Mouse (Mus musculus) CH12.LX (cell line): ENCODE measurements around the gene Gpr157. TPM values are rescaled to one million over a fixed set of nuclear protein-coding genes. Genes with fewer than 3 reads are reported as not detected.

Source experiments
- DNase-seq: peaks from one replicate; pipeline ENCODE4 v3.0.0-alpha.2; 2013; ENCODE audit errors: extremely low read depth
- H3K27ac ChIP-seq: 2 replicates; pipeline ENCODE4 v1.5.1; 2012; ENCODE audit warnings: low read depth, mild to moderate bottlenecking, control low read depth, moderate library complexity; ENCODE audit not compliant: insufficient read depth
- H3K27me3 ChIP-seq: replicated peaks from 2 replicates; pipeline ENCODE3; 2012; ENCODE audit warnings: inconsistent platforms
- H3K36me3 ChIP-seq, 2 experiments: replicated peaks in 1 of 2; 2 replicates each; pipeline versions ENCODE3 to v1.6.1; 2012; ENCODE audit warnings: inconsistent platforms in 1 of 2, low read length in 1 of 2, mild to moderate bottlenecking in 1 of 2, mixed read lengths in 1 of 2, moderate library complexity in 1 of 2; ENCODE audit not compliant: control insufficient read depth in 1 of 2, insufficient read depth in 1 of 2
- H3K4me1 ChIP-seq, 2 experiments: 2 replicates each; pipeline ENCODE4 v1.6.1; 2012; ENCODE audit warnings: inconsistent platforms in 1 of 2, moderate library complexity in 1 of 2; ENCODE audit not compliant: insufficient read depth in 2 of 2, control insufficient read depth in 1 of 2
- H3K4me2 ChIP-seq: 2 replicates; pipeline ENCODE4 v1.6.1; 2012; ENCODE audit warnings: low read depth, mild to moderate bottlenecking, control low read depth; ENCODE audit not compliant: poor library complexity, insufficient read depth, severe bottlenecking
- H3K4me3 ChIP-seq, 3 experiments: fragments of 150-350 bp in 1 of 3; sonication (generic) in 1 of 3; replicated peaks in 1 of 3; 2 replicates each; pipeline versions ENCODE3 to v1.5.1; 2011 to 2012; ENCODE audit warnings: low read depth in 2 of 3, low read length in 2 of 3, mild to moderate bottlenecking in 2 of 3, moderate library complexity in 2 of 3, control low read depth in 1 of 3, improper control_type of control experiment in 1 of 3, inconsistent platforms in 1 of 3, mixed read lengths in 1 of 3; ENCODE audit not compliant: poor library complexity in 1 of 3
- H3K79me2 ChIP-seq: replicated peaks from 2 replicates; pipeline ENCODE4 v1.6.1; 2012; ENCODE audit warnings: mild to moderate bottlenecking, moderate library complexity; ENCODE audit not compliant: control insufficient read depth, poor library complexity, insufficient read depth, severe bottlenecking; ENCODE audit errors: extremely low read depth
- H3K9ac ChIP-seq: 2 replicates; pipeline ENCODE4 v1.6.1; 2012; ENCODE audit warnings: low read depth, mild to moderate bottlenecking, control low read depth, moderate library complexity; ENCODE audit not compliant: insufficient read depth
- H3K9me3 ChIP-seq: replicated peaks from 2 replicates; pipeline ENCODE3; 2012; ENCODE audit warnings: low read length, inconsistent platforms, mixed read lengths
- CTCF ChIP-seq, 2 experiments: IDR thresholded peaks in 1 of 2; conservative IDR thresholded peaks in 1 of 2; 2 replicates each; pipeline ENCODE4 v1.5.1; 2011 to 2012; ENCODE audit warnings: low read depth in 2 of 2, low read length in 2 of 2, improper control_type of control experiment in 1 of 2, inconsistent platforms in 1 of 2, mild to moderate bottlenecking in 1 of 2, moderate library complexity in 1 of 2
- ELF1 ChIP-seq: IDR thresholded peaks from 2 replicates; pipeline ENCODE4 v1.6.1; 2014; ENCODE audit warnings: low read depth, mild to moderate bottlenecking, inconsistent platforms, low read length, improper control_type of control experiment
- EP300 ChIP-seq: IDR thresholded peaks from 2 replicates; pipeline ENCODE4 v1.6.1; 2011; ENCODE audit warnings: low read length, improper control_type of control experiment
- GABPA ChIP-seq: IDR thresholded peaks from 2 replicates; pipeline ENCODE4 v1.6.1; 2012; ENCODE audit warnings: low read depth, low read length, improper control_type of control experiment, inconsistent platforms; ENCODE audit not compliant: insufficient replicate concordance
- HCFC1 ChIP-seq: IDR thresholded peaks from 2 replicates; pipeline ENCODE4 v1.6.1; 2012; ENCODE audit warnings: low read depth, mild to moderate bottlenecking, inconsistent platforms, low read length, improper control_type of control experiment
- JUN ChIP-seq: IDR thresholded peaks from 2 replicates; pipeline ENCODE4 v1.6.1; 2011; ENCODE audit warnings: low read depth, mild to moderate bottlenecking, low read length, improper control_type of control experiment, moderate library complexity; ENCODE audit not compliant: insufficient read depth
- MAFK ChIP-seq: IDR thresholded peaks from 2 replicates; pipeline ENCODE4 v1.6.1; 2011; ENCODE audit warnings: low read length, improper control_type of control experiment; ENCODE audit not compliant: insufficient replicate concordance
- MEF2A ChIP-seq: IDR thresholded peaks from 2 replicates; pipeline ENCODE4 v1.6.1; 2014; ENCODE audit warnings: low read depth, mild to moderate bottlenecking, inconsistent platforms, low read length, improper control_type of control experiment, borderline replicate concordance
- NELFE ChIP-seq: IDR thresholded peaks from 2 replicates; pipeline ENCODE4 v1.6.1; 2011; ENCODE audit warnings: low read depth, low read length, improper control_type of control experiment
- PAX5 ChIP-seq: IDR thresholded peaks from 2 replicates; pipeline ENCODE4 v1.6.1; 2012; ENCODE audit warnings: low read length, inconsistent platforms, mixed read lengths
- POLR2AphosphoS2 ChIP-seq: IDR thresholded peaks from 2 replicates; pipeline ENCODE4 v1.6.1; 2011; ENCODE audit warnings: low read depth, low read length, improper control_type of control experiment
- RCOR1 ChIP-seq: conservative IDR thresholded peaks from 2 replicates; pipeline ENCODE4 v1.6.1; 2012; ENCODE audit warnings: low read depth, mild to moderate bottlenecking, inconsistent platforms, low read length, improper control_type of control experiment
- SMC3 ChIP-seq: IDR thresholded peaks from 2 replicates; pipeline ENCODE4 v1.6.1; 2011; ENCODE audit warnings: low read depth, low read length, improper control_type of control experiment
- TCF12 ChIP-seq: IDR thresholded peaks from 2 replicates; pipeline ENCODE4 v1.6.1; 2014; ENCODE audit warnings: low read depth, mild to moderate bottlenecking, inconsistent platforms, low read length, improper control_type of control experiment
- USF2 ChIP-seq: conservative IDR thresholded peaks from 2 replicates; pipeline ENCODE4 v1.6.1; 2011; ENCODE audit warnings: low read depth, low read length, improper control_type of control experiment
- ZC3H11A ChIP-seq: IDR thresholded peaks from 2 replicates; pipeline ENCODE4 v1.6.1; 2012; ENCODE audit warnings: low read depth, mild to moderate bottlenecking, inconsistent platforms, low read length, improper control_type of control experiment
- ZKSCAN1 ChIP-seq: IDR thresholded peaks from 2 replicates; pipeline ENCODE4 v1.6.1; 2012; ENCODE audit warnings: low read depth, inconsistent platforms, low read length, improper control_type of control experiment, borderline replicate concordance
- ZMIZ1 ChIP-seq: IDR thresholded peaks from 2 replicates; pipeline ENCODE4 v1.6.1; 2012; ENCODE audit warnings: low read depth, mild to moderate bottlenecking, inconsistent platforms, low read length, improper control_type of control experiment
- dilution Hi-C: fragments of 300-500 bp; cut with MboI; formaldehyde crosslinking; loops from 2 replicates; pipeline ENCODE4 v1.14.3; 2020; ENCODE audit warnings: low sequenced_read_pairs; ENCODE audit not compliant: extremely low pct_unique_long_range_greater_than_20kb, extremely low pct_ligation_motif_present
- in situ Hi-C: fragments of 300-500 bp; cut with MboI; formaldehyde crosslinking; loops from 3 replicates; pipeline ENCODE4 v1.14.3; 2019; ENCODE audit warnings: low sequenced_read_pairs, low pct_ligation_motif_present, low pct_unique_long_range_greater_than_20kb, mixed read lengths
- polyA plus RNA-seq: library from polyadenylated mRNA; unstranded; fragments of >175 nt; gene quantifications from 2 replicates; pipeline ENCODE4 v1.2.1, GENCODE M21; 2012; ENCODE audit warnings: low read depth; ENCODE audit not compliant: insufficient read length
- total RNA-seq, 2 experiments: library from RNA; depleted of rRNA; stranded (reverse); fragments of 300-350 nt in 1 of 2; fragments of >200 nt in 1 of 2; gene quantifications; 2 replicates each; pipeline ENCODE4 v1.2.3; 2012 to 2014

The Gpr157 gene
- total and polyA plus RNA-seq, 3 experiments: 2.6 to 3.5 (median 2.8) TPM

GRCm38 (mm10) chr4:150121430-150121829 is 34.3 kb downstream of the Gpr157 start:
- no peak for TF ChIP-seq CTCF (conservative IDR thresholded peaks at IDR 0.05 in 1 of 2, IDR thresholded peaks at IDR 0.05 in 1 of 2; ENCODE audit: low read depth in 2 of 2, low read length in 2 of 2)
- TF ChIP-seq EP300: no peak
- no peak for TF ChIP-seq ZC3H11A
- TF ChIP-seq USF2: no peak
- TF ChIP-seq MEF2A: no peak
- TF ChIP-seq JUN: no peak
- TF ChIP-seq MAFK: no peak
- no peak for TF ChIP-seq HCFC1
- TF ChIP-seq ZKSCAN1: no peak
- no peak for TF ChIP-seq GABPA
- no peak for TF ChIP-seq ZMIZ1
- no peak for TF ChIP-seq TCF12
- no peak for TF ChIP-seq RCOR1
- no peak for TF ChIP-seq POLR2AphosphoS2
- TF ChIP-seq SMC3: no peak
- TF ChIP-seq PAX5: no peak
- TF ChIP-seq ELF1: no peak
- no peak for TF ChIP-seq NELFE
- no peaks in the 10 kb centered on the region for H3K79me2 ChIP-seq
- H3K4me3 ChIP-seq: no peak overlapping the region
- H3K36me3 ChIP-seq: no peaks in the 10 kb centered on the region
- no peak overlapping the region for H3K4me2 ChIP-seq
- H3K27me3 ChIP-seq: no peaks in the 10 kb centered on the region
- in situ Hi-C loops: no loop called here
- no peaks in the 10 kb centered on the region for H3K9me3 ChIP-seq
- H3K9ac ChIP-seq: no peak overlapping the region
- dilution Hi-C loops: no loop called here
- no peak for DNase-seq
- no peak overlapping the region for H3K27ac ChIP-seq
- peaks cover 18 to 59% of the 10 kb centered on the region in 2 experiments for H3K4me1 ChIP-seq

DNA sequence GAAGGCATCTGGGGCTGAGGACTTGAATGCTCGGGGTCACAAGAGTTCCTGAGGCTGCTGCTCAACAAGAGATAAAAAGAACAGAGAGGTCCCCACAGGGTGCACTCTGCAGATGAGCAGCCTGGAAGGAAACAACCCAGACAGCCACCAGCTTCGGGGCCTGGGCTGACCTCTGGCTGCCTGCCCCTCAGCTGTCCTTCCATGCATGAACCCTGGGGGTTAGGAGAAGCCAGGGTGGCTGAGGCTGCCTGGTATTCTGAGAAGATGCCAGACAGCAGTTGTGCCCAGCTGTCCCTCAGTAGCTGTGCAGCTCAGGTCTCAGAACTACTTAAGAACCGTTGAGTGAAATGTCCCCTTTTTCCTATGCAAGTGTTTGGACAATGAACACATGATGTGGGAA is 35.3 kb downstream of the Gpr157 start:
- Histone ChIP-seq H3K79me2 (no peaks in the 10 kb centered on the region), H3K4me2 (no peak overlapping the region), H3K4me3 (no peak overlapping the region), H3K9ac (no peak overlapping the region), H3K9me3 (no peaks in the 10 kb centered on the region), H3K27ac (no peak overlapping the region), H3K27me3 (no peaks in the 10 kb centered on the region), H3K4me1 (peaks cover 18 to 61% of the 10 kb centered on the region in 2 experiments), H3K36me3 (no peaks in the 10 kb centered on the region)
- in situ Hi-C loops (no loop called here), dilution Hi-C loops (no loop called here)
- no peak for DNase-seq
- TF ChIP-seq ZC3H11A: no peak
- no peak for TF ChIP-seq EP300
- TF ChIP-seq SMC3: no peak
- no peak for TF ChIP-seq POLR2AphosphoS2
- no peak for TF ChIP-seq USF2
- no peak for TF ChIP-seq TCF12
